Mouse (Mus musculus): ENCODE data around the gene C3ar1.

DNA sequence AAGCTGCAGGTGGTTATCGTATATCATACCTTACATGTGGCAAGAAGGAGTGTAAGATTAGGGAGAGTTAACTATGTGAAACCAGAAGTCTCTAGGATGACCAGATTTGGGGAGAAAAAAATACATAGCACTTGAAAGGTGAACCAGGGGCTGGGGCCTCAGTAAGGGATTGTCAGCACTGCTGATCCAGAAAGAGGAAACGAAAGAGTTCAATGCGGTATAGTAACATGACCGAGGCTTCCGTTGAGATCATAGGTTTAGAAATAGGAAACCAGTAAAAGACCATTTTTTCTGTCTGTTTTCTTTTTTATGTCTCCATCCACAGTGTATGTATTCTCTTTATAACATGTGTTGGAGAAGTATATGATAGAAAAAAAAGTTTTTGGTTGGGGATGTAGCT lies 16.8 kb upstream of the C3ar1 start:
- no peak for TF ChIP-seq CTCF (conservative IDR thresholded peaks at IDR 0.05; ENCODE audit: low read length)
- TF ChIP-seq NANOG (IDR thresholded peaks at IDR 0.05; ENCODE audit: borderline replicate concordance, low read length): no peak
- TF ChIP-seq POU5F1 (IDR thresholded peaks at IDR 0.05; ENCODE audit: borderline replicate concordance, low read length): no peak

Measured in E14TG2a.4 (cell line).